Mouse (Mus musculus) T-cell, adult 2 months (primary cell): Measurements from ENCODE around the gene Cpn1.
A peak's percentile ranks its signal among the peaks of the same experiment; 100 is the strongest.
"Not testable (repeated sequence)": the region's sequence is repeated elsewhere in the genome, so short reads cannot be mapped to it uniquely, and the experiment has no call there.

Experiments used
- DNase-seq: peaks from one replicate; pipeline ENCODE4 v3.0.0; 2022; ENCODE audit warnings: low spot score

The Cpn1 gene

GRCm38 (mm10) chr19:43981992-43982391, 4.4 kb downstream of the Cpn1 start:
- no peak for DNase-seq

GRCm38 (mm10) chr19:43980711-43981110, 5.6 kb downstream of the Cpn1 start:
- no peak for DNase-seq

- DNase-seq: no peak
These were observed 8.6 kb downstream of the Cpn1 start for GRCm38 (mm10) chr19:43977799-43978198.

GRCm38 (mm10) chr19:43976661-43977060, 9.7 kb downstream of the Cpn1 start:
- no peak for DNase-seq

- no peak for DNase-seq
These were observed 12.1 kb downstream of the Cpn1 start for GRCm38 (mm10) chr19:43974221-43974620.

GRCm38 (mm10) chr19:43973711-43974110, 12.6 kb downstream of the Cpn1 start:
- no peak for DNase-seq

- DNase-seq: no peak
These were observed 14.2 kb downstream of the Cpn1 start for GRCm38 (mm10) chr19:43972129-43972528.

GRCm38 (mm10) chr19:43968436-43969026, 17.8 kb downstream of the Cpn1 start:
- no peak for DNase-seq

GRCm38 (mm10) chr19:43966481-43966880, 19.9 kb downstream of the Cpn1 start:
- no peak for DNase-seq

- DNase-seq: no peak
These were observed 20.8 kb downstream of the Cpn1 start for GRCm38 (mm10) chr19:43965496-43966085.

- DNase-seq: no peak
These were observed 23.6 kb downstream of the Cpn1 start for GRCm38 (mm10) chr19:43962795-43963194.

GRCm38 (mm10) chr19:43961185-43961584, 25.2 kb downstream of the Cpn1 start:
- DNase-seq: peak; percentile 5

GRCm38 (mm10) chr19:43960014-43960413, 26.3 kb downstream of the Cpn1 start:
- DNase-seq: no peak

- DNase-seq: peak; percentile 37
These were observed 27.2 kb downstream of the Cpn1 start for GRCm38 (mm10) chr19:43959162-43959561.

GRCm38 (mm10) chr19:43957881-43958280, 28.5 kb downstream of the Cpn1 start:
- no peak for DNase-seq

GRCm38 (mm10) chr19:43957402-43957801, 29.0 kb downstream of the Cpn1 start:
- DNase-seq: no peak

GRCm38 (mm10) chr19:43955266-43955665, 31.1 kb downstream of the Cpn1 start:
- DNase-seq: no peak

GRCm38 (mm10) chr19:43954864-43955263, 31.5 kb downstream of the Cpn1 start:
- DNase-seq: no peak

- DNase-seq: not testable (repeated sequence)
These were observed 33.4 kb downstream of the Cpn1 start for GRCm38 (mm10) chr19:43952936-43953335.

GRCm38 (mm10) chr19:43949111-43949810, 37.1 kb downstream of the Cpn1 start:
- no peak for DNase-seq

- DNase-seq: no peak
These were observed 41.8 kb downstream of the Cpn1 start for GRCm38 (mm10) chr19:43944566-43944965.

- no peak for DNase-seq
These were observed 43.3 kb downstream of the Cpn1 start for GRCm38 (mm10) chr19:43943076-43943475.
